Mouse (Mus musculus) hindbrain, embryonic 13.5 days (tissue): Measurements from ENCODE around the gene Gpc6. TPM values are rescaled to one million over a fixed set of nuclear protein-coding genes. Genes with fewer than 3 reads are reported as not detected.
A peak's percentile ranks its signal among the peaks of the same experiment; 100 is the strongest.

Source experiments
- ATAC-seq: fragments of 200-750 bp; cut with Nextera tagmentation; 2 replicates; pipeline ENCODE4 v1.8.0; 2017; ENCODE audit warnings: moderate TSS enrichment; ENCODE audit not compliant: low FRiP score
- H3K27ac ChIP-seq: fragments of 300-500 bp; sonication (generic); 2 replicates; pipeline ENCODE4 v1.5.1; 2015; ENCODE audit warnings: inconsistent platforms, mild to moderate bottlenecking, moderate library complexity
- H3K27me3 ChIP-seq: fragments of 300-500 bp; sonication (generic); 2 replicates; pipeline ENCODE4 v1.6.1; 2015; ENCODE audit warnings: mild to moderate bottlenecking, inconsistent platforms
- H3K36me3 ChIP-seq: fragments of 300-500 bp; sonication (generic); 2 replicates; pipeline ENCODE4 v1.6.1; 2015; ENCODE audit warnings: mild to moderate bottlenecking, inconsistent platforms
- H3K4me1 ChIP-seq: fragments of 300-500 bp; sonication (generic); replicated peaks from 2 replicates; pipeline ENCODE4 v1.6.1; 2015; ENCODE audit warnings: inconsistent platforms
- H3K4me2 ChIP-seq: fragments of 300-500 bp; sonication (generic); 2 replicates; pipeline ENCODE4 v1.6.1; 2015; ENCODE audit warnings: inconsistent platforms, mild to moderate bottlenecking, moderate library complexity
- H3K4me3 ChIP-seq: fragments of 300-500 bp; sonication (generic); 2 replicates; pipeline ENCODE4 v1.5.1; 2015; ENCODE audit warnings: mild to moderate bottlenecking, inconsistent platforms
- H3K9ac ChIP-seq: fragments of 300-500 bp; sonication (generic); 2 replicates; pipeline ENCODE4 v1.6.1; 2015; ENCODE audit warnings: mild to moderate bottlenecking, inconsistent platforms
- H3K9me3 ChIP-seq: fragments of 300-500 bp; sonication (generic); 2 replicates; pipeline ENCODE4 v1.6.1; 2016; ENCODE audit warnings: inconsistent platforms
- WGBS: fragments of 180-500 bp; shearing (Covaris S2); methylation state at CpG from one replicate; pipeline ENCODE4 v1.1.7; 2015; 5-methylcytosine and 5-hydroxymethylcytosine counted together
- polyA plus RNA-seq: library from polyadenylated mRNA; unstranded; fragments of >200 nt; fragmentation: Nextera tagmentation; extraction: Ambion mirVana; gene quantifications from 2 replicates; pipeline ENCODE4 v1.2.1, GENCODE M21; 2015

Gpc6 gene
- polyA plus RNA-seq, 1 experiment from 2014 or later, result 20.8 TPM

DNA sequence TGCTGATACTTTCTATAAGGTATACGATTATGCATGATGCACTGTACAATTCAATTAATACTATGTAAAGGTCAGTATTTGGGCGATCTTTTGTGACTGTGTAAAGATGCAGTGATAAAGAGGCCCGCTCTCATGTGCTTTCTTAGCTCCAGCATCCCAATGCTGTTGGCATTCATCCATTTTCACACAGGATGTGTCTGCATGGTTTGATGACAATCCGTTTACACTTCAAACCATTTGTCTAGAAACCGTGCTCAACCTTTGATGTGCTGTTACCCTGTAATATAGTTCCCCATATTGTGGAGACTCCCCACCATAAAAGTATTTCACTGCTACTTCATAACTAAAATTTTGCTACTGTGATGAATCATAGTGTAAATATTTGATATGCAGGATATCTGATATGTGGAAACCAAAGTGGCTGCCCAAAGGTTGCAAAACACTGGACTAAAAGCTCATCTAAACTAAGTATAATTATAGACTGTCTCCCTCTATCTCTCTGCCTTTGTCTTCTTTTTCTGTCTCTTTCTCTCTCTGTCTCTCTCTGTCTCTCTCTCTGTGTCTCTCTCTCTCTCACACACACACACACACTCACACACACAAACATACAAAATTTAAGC is 97.2 kb downstream of the Gpc6 start:
- WGBS, result 62% methylated on average over 5 of the region's 5 CpGs
- no peak for ATAC-seq
- no peaks in the 10 kb centered on the region for H3K9me3 ChIP-seq
- H3K4me2 ChIP-seq, result no peak overlapping the region
- H3K36me3 ChIP-seq, result no peaks in the 10 kb centered on the region
- no peaks in the 10 kb centered on the region for H3K27me3 ChIP-seq
- no peak overlapping the region for H3K4me3 ChIP-seq
- H3K27ac ChIP-seq, result no peak overlapping the region
- no peak overlapping the region for H3K9ac ChIP-seq
- peaks cover 8% of the 10 kb centered on the region for H3K4me1 ChIP-seq

DNA sequence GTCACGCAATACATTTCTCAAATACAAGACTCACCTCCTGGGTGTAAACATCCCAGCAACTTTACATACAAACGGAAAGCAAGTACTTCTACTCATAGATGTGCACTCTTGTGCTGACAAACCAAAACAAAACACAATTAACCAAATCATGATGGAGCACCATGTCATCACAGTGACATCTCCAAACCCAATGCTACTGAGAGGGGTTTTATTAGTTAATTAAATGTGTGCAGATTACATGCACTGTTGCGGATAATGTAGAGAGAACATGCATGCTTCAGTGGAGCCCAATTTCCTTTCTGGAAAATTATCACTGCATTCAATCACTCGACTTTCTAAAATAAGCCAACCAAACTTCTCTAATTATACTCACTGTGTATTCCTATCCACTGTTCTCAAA is 109.0 kb downstream of the Gpc6 start:
- H3K9ac ChIP-seq, result no peak overlapping the region
- no peak overlapping the region for H3K4me3 ChIP-seq
- no peaks in the 10 kb centered on the region for H3K36me3 ChIP-seq
- no peak for ATAC-seq
- no peak overlapping the region for H3K4me2 ChIP-seq
- WGBS, result 73% methylated on average over 4 of the region's 4 CpGs
- H3K27me3 ChIP-seq, result no peaks in the 10 kb centered on the region
- H3K9me3 ChIP-seq, result no peaks in the 10 kb centered on the region
- no peak overlapping the region for H3K27ac ChIP-seq
- no peaks in the 10 kb centered on the region for H3K4me1 ChIP-seq

DNA sequence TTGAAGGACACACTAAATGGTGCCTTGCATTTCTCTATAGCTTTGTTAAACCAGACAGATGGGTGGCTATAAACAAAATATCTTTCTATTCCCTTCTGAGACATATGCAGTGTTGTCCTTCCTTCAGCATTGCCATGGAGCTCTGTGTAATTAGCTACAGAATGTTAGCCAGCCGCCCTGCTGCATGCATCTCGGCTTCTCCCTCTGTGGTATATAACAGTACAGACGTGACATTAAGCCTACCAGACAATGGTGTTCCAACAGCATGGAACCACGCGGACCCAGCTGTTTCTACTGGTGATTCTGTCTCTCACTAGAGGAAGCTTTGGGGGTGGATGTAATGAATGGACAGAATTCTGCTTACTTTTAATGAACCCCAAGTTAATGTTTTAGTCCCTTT is 115.9 kb downstream of the Gpc6 start:
- Histone ChIP-seq H3K36me3 (no peaks in the 10 kb centered on the region), H3K4me3 (no peak overlapping the region), H3K4me1 (no peaks in the 10 kb centered on the region), H3K4me2 (no peak overlapping the region), H3K27ac (no peak overlapping the region), H3K27me3 (no peaks in the 10 kb centered on the region), H3K9ac (no peak overlapping the region), H3K9me3 (no peaks in the 10 kb centered on the region)
- WGBS, result 51% methylated on average over 5 of the region's 5 CpGs
- no peak; the same call in 1 of the 2 replicates for ATAC-seq

DNA sequence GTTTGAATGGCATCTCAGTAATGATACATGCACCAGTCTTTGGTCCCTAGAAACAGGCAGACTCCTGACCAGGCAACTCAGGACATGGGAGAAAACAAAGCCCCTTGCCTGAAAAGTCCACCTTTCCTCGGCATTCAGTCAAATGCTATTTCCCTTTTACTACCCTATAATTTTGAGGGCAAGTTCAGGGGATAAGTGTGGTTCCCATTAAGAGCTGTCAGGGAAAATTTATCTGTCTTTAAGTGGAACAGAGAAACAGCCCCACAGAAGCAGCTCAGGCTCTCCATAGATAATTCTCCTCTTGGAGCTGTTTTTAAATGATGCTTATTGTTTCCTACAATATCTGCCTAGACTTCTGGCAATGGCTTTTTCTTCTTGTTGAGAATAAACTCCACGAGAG is 123.8 kb downstream of the Gpc6 start:
- no peak for ATAC-seq
- Histone ChIP-seq H3K36me3 (no peaks in the 10 kb centered on the region), H3K27me3 (no peaks in the 10 kb centered on the region), H3K4me1 (peaks cover 8% of the 10 kb centered on the region), H3K27ac (no peak overlapping the region), H3K9me3 (no peaks in the 10 kb centered on the region), H3K9ac (no peak overlapping the region), H3K4me3 (no peak overlapping the region), H3K4me2 (no peak overlapping the region)
- WGBS, result 49% methylated on average over 2 of the region's 2 CpGs

DNA sequence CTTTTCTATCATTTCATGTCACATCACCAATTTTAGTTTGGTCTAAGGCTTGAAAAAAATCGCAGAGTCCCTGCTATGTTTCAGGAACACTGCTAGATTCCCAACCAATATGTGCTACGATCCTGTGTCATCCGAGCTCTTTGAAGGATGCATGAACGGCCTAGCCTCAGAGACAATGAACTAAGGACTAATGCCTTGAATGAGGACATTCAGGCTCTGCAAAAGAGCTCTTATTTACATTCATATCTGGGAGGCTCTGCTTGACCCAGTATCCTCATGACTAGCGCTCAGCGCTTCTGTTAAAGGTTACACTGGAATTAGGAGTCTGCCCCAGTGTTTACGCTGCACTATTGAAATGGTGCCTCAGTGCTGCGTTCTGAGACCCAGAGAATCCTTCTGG is 125.8 kb downstream of the Gpc6 start:
- Histone ChIP-seq H3K4me2 (no peak overlapping the region), H3K9me3 (no peaks in the 10 kb centered on the region), H3K36me3 (no peaks in the 10 kb centered on the region), H3K9ac (no peak overlapping the region), H3K4me1 (peaks cover 8% of the 10 kb centered on the region), H3K4me3 (no peak overlapping the region), H3K27me3 (no peaks in the 10 kb centered on the region), H3K27ac (no peak overlapping the region)
- ATAC-seq, result no peak
- WGBS, result 68% methylated on average over 8 of the region's 8 CpGs

DNA sequence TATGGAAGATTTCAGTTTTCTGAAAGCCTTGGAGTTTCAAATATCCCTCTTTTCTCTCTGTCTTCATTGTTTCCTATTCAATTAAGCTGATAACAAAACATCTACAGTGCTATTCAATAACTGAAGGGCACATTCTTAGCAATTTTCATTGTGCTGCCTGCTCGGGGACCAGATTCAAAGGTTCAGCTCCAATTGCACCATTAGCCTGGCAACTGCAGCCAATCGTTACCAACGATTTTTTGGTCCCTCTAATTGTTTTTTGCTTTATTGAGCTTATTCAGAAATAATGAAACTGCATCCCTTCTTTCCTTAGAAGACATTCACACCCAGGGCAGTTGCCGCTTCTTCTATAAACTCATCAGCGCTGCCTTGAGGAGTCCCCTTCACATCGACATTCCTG is 128.2 kb downstream of the Gpc6 start:
- WGBS, result 48% methylated on average over 6 of the region's 6 CpGs

DNA sequence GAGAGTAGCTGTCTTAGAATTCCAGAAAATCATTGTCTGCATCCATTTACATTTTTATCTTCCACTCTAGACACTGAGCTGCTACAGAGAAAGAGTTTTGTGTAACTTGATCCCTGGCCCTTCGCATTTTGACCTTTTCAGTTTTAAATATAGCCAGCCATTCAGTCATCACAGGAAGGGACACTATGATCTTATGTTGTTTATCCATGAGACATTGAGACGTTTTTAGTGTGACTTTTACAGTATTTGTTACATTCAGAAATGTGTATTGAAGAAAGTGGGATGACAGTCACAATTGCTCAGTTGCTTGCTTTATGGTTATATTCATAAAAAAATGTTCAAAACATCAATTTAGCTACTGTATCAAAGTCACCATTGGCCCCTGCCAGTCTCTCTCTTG is 130.0 kb downstream of the Gpc6 start:
- peaks cover 12% of the 10 kb centered on the region for H3K4me1 ChIP-seq
- no peak overlapping the region for H3K4me3 ChIP-seq
- no peak overlapping the region for H3K4me2 ChIP-seq
- no peaks in the 10 kb centered on the region for H3K27me3 ChIP-seq
- ATAC-seq, result no peak
- no peaks in the 10 kb centered on the region for H3K9me3 ChIP-seq
- H3K27ac ChIP-seq, result no peak overlapping the region
- WGBS, result 72% methylated on average over 2 of the region's 2 CpGs
- no peak overlapping the region for H3K9ac ChIP-seq
- no peaks in the 10 kb centered on the region for H3K36me3 ChIP-seq

More for the DNA sequence above, 128.2 kb downstream of the Gpc6 start:
- H3K27me3 ChIP-seq, result no peaks in the 10 kb centered on the region
- no peak for ATAC-seq
- no peak overlapping the region for H3K4me3 ChIP-seq
- no peaks in the 10 kb centered on the region for H3K36me3 ChIP-seq
- H3K9ac ChIP-seq, result no peak overlapping the region
- H3K9me3 ChIP-seq, result no peaks in the 10 kb centered on the region
- peaks cover 8% of the 10 kb centered on the region for H3K4me1 ChIP-seq
- H3K4me2 ChIP-seq, result no peak overlapping the region
- 0 out of 2 replicates have a peak overlapping the region, but pooled peaks have one; percentile 13 for H3K27ac ChIP-seq

DNA sequence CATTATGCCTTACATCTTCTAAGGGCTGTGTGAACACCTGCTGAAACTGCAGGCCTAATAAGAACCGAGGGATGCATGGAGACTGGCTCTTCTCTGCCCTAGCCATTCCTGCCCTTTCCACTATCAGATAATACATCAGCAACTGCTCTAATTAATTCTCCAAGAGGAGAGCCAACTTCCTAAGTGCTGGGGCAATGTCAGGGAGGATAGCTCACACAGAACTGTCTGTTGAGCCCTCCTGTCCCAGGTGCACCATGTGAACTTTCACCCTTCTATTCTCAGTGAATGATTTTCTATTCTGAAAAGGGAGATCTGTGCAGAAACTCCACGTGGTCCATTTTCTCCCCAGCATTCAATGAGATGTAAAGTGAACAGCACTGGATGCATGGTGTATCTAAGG is 136.0 kb downstream of the Gpc6 start:
- H3K4me3 ChIP-seq, result no peak overlapping the region
- no peak overlapping the region for H3K9ac ChIP-seq
- WGBS, result 28% methylated on average over 2 of the region's 2 CpGs
- H3K9me3 ChIP-seq, result no peaks in the 10 kb centered on the region
- H3K4me1 ChIP-seq, result peaks cover 12% of the 10 kb centered on the region; the same call in 1 of the 2 replicates
- peak; percentile 21; the same call in 1 of the 2 replicates for ATAC-seq
- no peaks in the 10 kb centered on the region for H3K36me3 ChIP-seq
- H3K27ac ChIP-seq, result no peak overlapping the region
- H3K4me2 ChIP-seq, result no peak overlapping the region
- H3K27me3 ChIP-seq, result no peaks in the 10 kb centered on the region

DNA sequence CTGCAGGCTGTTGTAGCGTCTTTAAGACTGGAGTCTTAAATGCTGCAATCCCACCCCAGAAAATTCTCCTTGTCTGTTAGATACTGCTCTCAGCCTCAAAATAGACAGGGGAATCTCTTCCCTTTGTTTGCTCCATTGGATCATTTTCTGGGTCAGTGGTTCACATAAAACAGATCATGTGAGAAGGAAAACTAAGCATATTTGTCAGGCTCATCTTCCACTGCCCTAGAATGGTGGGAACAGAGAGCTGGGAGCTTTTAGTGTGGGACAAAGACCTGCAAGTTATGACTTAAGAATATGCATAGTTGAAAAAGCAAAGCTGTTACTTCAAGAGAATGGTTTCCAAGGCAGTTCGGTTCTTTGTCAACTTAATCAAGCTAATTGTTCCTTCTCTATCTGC is 136.4 kb downstream of the Gpc6 start:
- no peak for ATAC-seq
- no peak overlapping the region for H3K27ac ChIP-seq
- 36% methylated on average over 2 of the region's 2 CpGs for WGBS

DNA sequence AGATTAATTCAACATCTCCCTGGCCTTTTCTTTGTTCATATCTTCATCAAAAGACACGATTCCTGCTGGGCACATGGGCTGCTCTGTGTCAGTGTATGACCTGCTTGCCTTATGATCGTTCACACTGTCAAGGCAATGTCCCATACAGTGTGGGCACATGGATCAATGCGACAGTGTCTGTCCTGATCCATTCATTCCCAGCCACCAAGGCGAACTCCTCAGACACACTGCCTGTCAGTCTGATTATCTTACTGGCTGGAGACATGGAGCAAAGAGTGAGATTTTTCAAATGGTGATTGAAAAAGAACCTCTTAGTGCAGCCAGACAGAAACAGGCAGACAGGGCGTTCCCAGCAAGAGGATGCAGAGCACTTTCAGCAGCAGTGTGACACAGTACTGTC is 143.1 kb downstream of the Gpc6 start:
- no peaks in the 10 kb centered on the region for H3K4me1 ChIP-seq
- ATAC-seq, result no peak
- 59% methylated on average over 5 of the region's 5 CpGs for WGBS

More for the DNA sequence above, 136.4 kb downstream of the Gpc6 start:
- H3K4me1 ChIP-seq, result peaks cover 12% of the 10 kb centered on the region; the same call in 1 of the 2 replicates
- no peaks in the 10 kb centered on the region for H3K9me3 ChIP-seq
- no peaks in the 10 kb centered on the region for H3K27me3 ChIP-seq
- no peak overlapping the region for H3K4me3 ChIP-seq
- H3K36me3 ChIP-seq, result no peaks in the 10 kb centered on the region
- no peak overlapping the region for H3K4me2 ChIP-seq
- no peak overlapping the region for H3K9ac ChIP-seq

DNA sequence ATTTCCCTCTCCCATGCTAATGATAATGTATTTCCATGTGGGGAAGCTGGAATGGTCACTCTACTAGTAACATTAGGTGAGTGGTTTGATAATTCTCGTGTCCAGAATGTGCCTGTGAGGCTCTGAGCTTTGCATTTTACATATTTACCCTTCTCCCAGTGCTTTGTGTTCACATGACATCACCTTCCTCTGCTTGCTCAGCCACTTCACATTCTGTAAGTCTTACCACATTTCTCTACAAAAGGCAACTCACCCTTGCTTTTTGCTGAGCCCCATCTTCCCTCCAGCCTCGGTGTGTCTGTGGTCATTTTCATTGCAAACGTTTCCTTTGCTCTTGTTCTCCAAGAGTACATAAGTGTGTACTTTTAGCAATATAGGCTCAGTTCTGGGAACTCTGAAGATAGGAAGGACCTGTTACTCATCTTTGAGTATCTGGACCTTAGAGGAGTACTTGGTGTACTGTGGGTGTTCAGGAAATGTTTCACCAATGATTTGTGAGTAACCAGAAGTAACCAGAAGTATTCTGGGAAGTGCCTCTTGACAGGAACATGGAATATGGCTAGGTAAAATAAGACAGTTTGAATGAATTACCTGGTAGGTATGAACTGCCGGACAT is 145.5 kb downstream of the Gpc6 start:
- Histone ChIP-seq H3K4me2 (no peak overlapping the region), H3K27me3 (no peaks in the 10 kb centered on the region), H3K4me3 (no peak overlapping the region), H3K9ac (no peak overlapping the region), H3K27ac (no peak overlapping the region), H3K4me1 (no peaks in the 10 kb centered on the region), H3K36me3 (no peaks in the 10 kb centered on the region), H3K9me3 (no peaks in the 10 kb centered on the region)
- WGBS, result 95% methylated on average over 4 of the region's 4 CpGs
- no peak for ATAC-seq

More for the DNA sequence above, 143.1 kb downstream of the Gpc6 start:
- no peak overlapping the region for H3K27ac ChIP-seq
- H3K36me3 ChIP-seq, result no peaks in the 10 kb centered on the region
- no peaks in the 10 kb centered on the region for H3K9me3 ChIP-seq
- H3K9ac ChIP-seq, result no peak overlapping the region
- H3K4me3 ChIP-seq, result no peak overlapping the region
- no peak overlapping the region for H3K4me2 ChIP-seq
- no peaks in the 10 kb centered on the region for H3K27me3 ChIP-seq

DNA sequence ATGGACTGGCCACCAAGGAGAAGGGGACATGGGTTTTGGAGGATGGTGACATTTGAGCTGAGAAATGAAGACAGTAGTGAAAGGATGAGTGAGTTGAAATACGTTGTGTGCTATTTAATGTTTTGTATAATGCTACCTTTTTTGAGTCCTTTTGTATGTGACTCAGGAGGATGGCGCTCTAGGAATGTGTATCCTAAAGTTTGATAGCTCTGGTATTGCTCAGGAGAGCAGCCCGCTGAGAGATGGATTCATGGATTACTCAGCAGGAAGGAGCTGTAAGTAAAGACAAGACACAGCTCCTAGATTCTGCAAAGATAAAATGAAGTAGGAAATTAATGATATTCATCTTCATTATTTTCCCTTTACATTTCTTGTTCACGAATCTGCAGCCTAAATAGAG is 168.5 kb downstream of the Gpc6 start:
- no peaks in the 10 kb centered on the region for H3K27me3 ChIP-seq
- H3K4me3 ChIP-seq, result no peak overlapping the region
- H3K9me3 ChIP-seq, result no peaks in the 10 kb centered on the region
- H3K4me1 ChIP-seq, result no peaks in the 10 kb centered on the region
- 92% methylated on average over 4 of the region's 4 CpGs for WGBS
- no peak overlapping the region for H3K9ac ChIP-seq
- H3K4me2 ChIP-seq, result no peak overlapping the region
- no peak for ATAC-seq
- H3K27ac ChIP-seq, result no peak overlapping the region
- no peaks in the 10 kb centered on the region for H3K36me3 ChIP-seq

DNA sequence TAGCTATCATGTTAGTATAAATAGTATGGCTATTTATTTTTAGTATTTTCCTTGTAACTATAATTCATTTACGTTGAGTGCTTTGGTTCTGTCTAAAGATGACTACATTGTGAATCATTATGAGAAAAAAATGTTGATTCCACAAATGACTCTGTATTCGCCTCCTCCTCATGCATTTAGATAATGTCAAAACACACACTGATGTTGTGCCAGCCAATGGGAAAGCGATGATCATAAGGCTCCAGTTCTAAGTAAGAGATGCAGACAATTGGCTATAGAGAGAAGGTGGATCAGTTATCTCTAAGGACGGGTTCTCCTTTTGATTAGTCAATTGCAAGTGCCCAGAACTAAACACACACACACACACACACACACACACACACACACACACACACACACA is 181.8 kb downstream of the Gpc6 start:
- WGBS, result 91% methylated on average over 4 of the region's 4 CpGs
- ATAC-seq, result no peak
- Histone ChIP-seq H3K36me3 (no peaks in the 10 kb centered on the region), H3K4me2 (no peak overlapping the region), H3K27me3 (no peaks in the 10 kb centered on the region), H3K27ac (no peak overlapping the region), H3K9ac (no peak overlapping the region), H3K9me3 (no peaks in the 10 kb centered on the region), H3K4me1 (no peaks in the 10 kb centered on the region), H3K4me3 (no peak overlapping the region)
